Comparison of ENCODE assay signal across 12 mouse cellular contexts in the genomic region with DNA sequence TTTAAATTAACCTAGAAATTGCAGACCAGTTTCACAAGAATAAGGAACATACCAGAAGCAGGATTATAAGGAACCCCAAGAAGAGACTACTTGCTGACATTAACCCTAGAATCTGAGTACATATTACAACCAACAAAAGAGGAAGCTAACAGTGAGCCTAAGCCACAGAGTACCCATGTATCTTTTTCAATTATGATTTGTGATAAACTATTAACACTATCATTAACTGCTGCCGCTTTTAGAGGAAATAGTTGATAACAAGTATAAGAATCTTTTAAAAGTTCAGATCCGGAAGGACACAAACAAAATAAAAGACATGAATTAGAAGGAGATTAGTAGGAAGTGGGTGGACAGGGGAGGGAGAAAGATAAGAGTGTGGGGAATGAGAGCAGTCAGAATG.
"Had no signal": no experiment of that assay in that cellular context is flagged by ENCODE, and none has a peak within 500 bp of the region (broad histone marks: within the 10 kb centered on the region; RNA-seq: fewer than 3 reads in every experiment).

No protein-coding gene starts in this region.

- H3K9me3 ChIP-seq: midbrain, embryonic 13.5 days; midbrain, embryonic 15.5 days; neural tube, embryonic 12.5 days had no signal

- ATAC-seq: midbrain, embryonic 13.5 days; midbrain, embryonic 15.5 days had no signal

- H3K27ac ChIP-seq: midbrain, embryonic 13.5 days; midbrain, embryonic 15.5 days; neural tube, embryonic 12.5 days had no signal

- DNase-seq: lung, adult 18-20 months; lung, embryonic 14.5 days; lung, postnatal 10 days; lung, postnatal 4 days; right cerebral cortex, postnatal 14 days; thymus, adult 18-20 months; thymus, postnatal 14 days; thymus, postnatal 36 days had no signal

- H3K4me3 ChIP-seq: megakaryocyte, embryonic 14.5 days; midbrain, embryonic 13.5 days; midbrain, embryonic 15.5 days; neural tube, embryonic 12.5 days had no signal

- H3K4me1 ChIP-seq: megakaryocyte, embryonic 14.5 days; midbrain, embryonic 13.5 days; midbrain, embryonic 15.5 days; neural tube, embryonic 12.5 days had no signal

- H3K27me3 ChIP-seq: midbrain, embryonic 13.5 days; midbrain, embryonic 15.5 days; neural tube, embryonic 12.5 days had no signal

- H3K9ac ChIP-seq: lung, embryonic 14.5 days; midbrain, embryonic 13.5 days; midbrain, embryonic 15.5 days; neural tube, embryonic 12.5 days had no signal

- H3K36me3 ChIP-seq: midbrain, embryonic 15.5 days; neural tube, embryonic 12.5 days had no signal
